Mouse (Mus musculus) forebrain, embryonic 16.5 days (tissue): Measurements from ENCODE around the gene Prss30. TPM values are rescaled to one million over a fixed set of nuclear protein-coding genes. Genes with fewer than 3 reads are reported as not detected.
"Not testable (repeated sequence)": the region's sequence is repeated elsewhere in the genome, so short reads cannot be mapped to it uniquely, and the experiment has no call there.

Experiments
- ATAC-seq: fragments of 200-750 bp; cut with Nextera tagmentation; 2 replicates; pipeline ENCODE4 v1.8.0; 2017; ENCODE audit warnings: mild to moderate bottlenecking, moderate library complexity
- H3K27ac ChIP-seq: fragments of 300-500 bp; sonication (generic); 2 replicates; pipeline ENCODE4 v1.5.1; 2014; ENCODE audit warnings: low read length, control low read depth
- H3K27me3 ChIP-seq: fragments of 300-500 bp; sonication (generic); replicated peaks from 2 replicates; pipeline ENCODE4 v1.6.1; 2014; ENCODE audit warnings: low read length; ENCODE audit not compliant: control insufficient read depth, insufficient read depth
- H3K36me3 ChIP-seq: fragments of 300-500 bp; sonication (generic); 2 replicates; pipeline ENCODE4 v1.6.1; 2014; ENCODE audit not compliant: control insufficient read depth, insufficient read depth
- H3K4me1 ChIP-seq: fragments of 300-500 bp; sonication (generic); replicated peaks from 2 replicates; pipeline ENCODE4 v1.6.1; 2014; ENCODE audit warnings: low read length; ENCODE audit not compliant: control insufficient read depth, insufficient read depth
- H3K4me2 ChIP-seq: fragments of 300-500 bp; sonication (generic); 2 replicates; pipeline ENCODE4 v1.6.1; 2014; ENCODE audit warnings: mild to moderate bottlenecking, low read length, control low read depth
- H3K4me3 ChIP-seq: fragments of 300-500 bp; sonication (generic); replicated peaks from 2 replicates; pipeline ENCODE4 v1.5.1; 2014; ENCODE audit warnings: mild to moderate bottlenecking, low read length, control low read depth
- H3K9ac ChIP-seq: fragments of 300-500 bp; sonication (generic); replicated peaks from 2 replicates; pipeline ENCODE4 v1.6.1; 2014; ENCODE audit warnings: low read depth, low read length, control low read depth
- H3K9me3 ChIP-seq: fragments of 300-500 bp; sonication (generic); 2 replicates; pipeline ENCODE4 v1.6.1; 2016; ENCODE audit warnings: low read length; ENCODE audit not compliant: control insufficient read depth
- WGBS: fragments of 180-500 bp; shearing (Covaris S2); extraction: QIAGEN DNeasy Blood & Tissue Kit; methylation state at CpG from one replicate; pipeline ENCODE4 v1.1.7; 2014; 5-methylcytosine and 5-hydroxymethylcytosine counted together
- polyA plus RNA-seq: library from polyadenylated mRNA; unstranded; fragments of >200 nt; fragmentation: Nextera tagmentation; extraction: Ambion mirVana; gene quantifications from 2 replicates; pipeline ENCODE4 v1.2.1, GENCODE M21; 2015

Prss30 gene
- polyA plus RNA-seq, 1 experiment from 2014 or later = 0.28 TPM

GRCm38 (mm10) chr17:23968780-23969179 lies 11.6 kb downstream of the Prss30 start:
- no peak for ATAC-seq
- Histone ChIP-seq H3K9ac (no peak overlapping the region), H3K4me3 (no peak overlapping the region), H3K36me3 (no peaks in the 10 kb centered on the region), H3K9me3 (no peaks in the 10 kb centered on the region), H3K4me1 (peaks cover 3% of the 10 kb centered on the region; the same call in 1 of the 2 replicates), H3K27ac (no peak overlapping the region), H3K4me2 (no peak overlapping the region), H3K27me3 (no peaks in the 10 kb centered on the region)
- WGBS = 56% methylated on average over 2 of the region's 2 CpGs

- no peak for ATAC-seq
- H3K9ac ChIP-seq = no peak overlapping the region
- no peak overlapping the region for H3K4me2 ChIP-seq
- no peak overlapping the region for H3K4me3 ChIP-seq
- H3K27me3 ChIP-seq = no peaks in the 10 kb centered on the region; the same call in 1 of the 2 replicates
- no peaks in the 10 kb centered on the region for H3K9me3 ChIP-seq
- no peak overlapping the region for H3K27ac ChIP-seq
- no peaks in the 10 kb centered on the region for H3K36me3 ChIP-seq
- 85% methylated on average over 10 of the region's 10 CpGs for WGBS
- peaks cover 3% of the 10 kb centered on the region; the same call in 1 of the 2 replicates for H3K4me1 ChIP-seq
These were observed 13.5 kb downstream of the Prss30 start for GRCm38 (mm10) chr17:23966658-23967401.

GRCm38 (mm10) chr17:23965805-23966425 lies 14.5 kb downstream of the Prss30 start:
- Histone ChIP-seq H3K4me2 (no peak overlapping the region), H3K36me3 (no peaks in the 10 kb centered on the region), H3K27ac (no peak overlapping the region), H3K4me3 (no peak overlapping the region), H3K9ac (no peak overlapping the region), H3K4me1 (peaks cover 3% of the 10 kb centered on the region; the same call in 1 of the 2 replicates), H3K9me3 (no peaks in the 10 kb centered on the region), H3K27me3 (no peaks in the 10 kb centered on the region; the same call in 1 of the 2 replicates)
- WGBS = 30% methylated on average over 6 of the region's 6 CpGs
- no peak for ATAC-seq

GRCm38 (mm10) chr17:23961573-23962122 lies 18.7 kb downstream of the Prss30 start:
- H3K27me3 ChIP-seq = no peaks in the 10 kb centered on the region; the same call in 1 of the 2 replicates
- no peak overlapping the region for H3K4me2 ChIP-seq
- no peak overlapping the region for H3K4me3 ChIP-seq
- H3K27ac ChIP-seq = no peak overlapping the region
- no peaks in the 10 kb centered on the region for H3K9me3 ChIP-seq
- ATAC-seq = no peak
- 26% methylated on average over 4 of the region's 4 CpGs for WGBS
- peaks cover 3% of the 10 kb centered on the region; the same call in 1 of the 2 replicates for H3K4me1 ChIP-seq
- H3K36me3 ChIP-seq = no peaks in the 10 kb centered on the region
- H3K9ac ChIP-seq = no peak overlapping the region

GRCm38 (mm10) chr17:23960084-23960738 lies 20.2 kb downstream of the Prss30 start:
- peak; percentile 94 for ATAC-seq
- Histone ChIP-seq H3K36me3 (no peaks in the 10 kb centered on the region), H3K4me2 (no peak overlapping the region), H3K4me1 (no peaks in the 10 kb centered on the region), H3K9ac (no peak overlapping the region), H3K9me3 (no peaks in the 10 kb centered on the region), H3K27ac (no peak overlapping the region), H3K4me3 (no peak overlapping the region), H3K27me3 (no peaks in the 10 kb centered on the region; the same call in 1 of the 2 replicates)
- 33% methylated on average over 3 of the region's 3 CpGs for WGBS

- 71% methylated on average over 5 of the region's 5 CpGs for WGBS
- no peak within 1 kb of the TSS for H3K27ac ChIP-seq
These were observed 25.2 kb downstream of the Prss30 start, which contains the start of gene Sbpl for GRCm38 (mm10) chr17:23955174-23955573. Gene Sbpl (minus strand): TSS chr17:23955274.

GRCm38 (mm10) chr17:23950828-23951227 lies 29.5 kb downstream of the Prss30 start:
- not testable (repeated sequence) for H3K36me3 ChIP-seq, H3K4me3 ChIP-seq, ATAC-seq, H3K4me1 ChIP-seq, H3K27ac ChIP-seq, H3K27me3 ChIP-seq, H3K9ac ChIP-seq, H3K9me3 ChIP-seq, H3K4me2 ChIP-seq
- 79% methylated on average over 4 of the region's 4 CpGs for WGBS

More at GRCm38 (mm10) chr17:23955174-23955573, 25.2 kb downstream of the Prss30 start, which contains the start of gene Sbpl:
- Histone ChIP-seq H3K9me3 (no peaks in the 10 kb centered on the region), H3K4me1 (no peaks in the 10 kb centered on the region), H3K4me3 (no peak within 1 kb of the TSS), H3K4me2 (no peak within 1 kb of the TSS), H3K27me3 (no peaks in the 10 kb centered on the region), H3K36me3 (no peaks in the 10 kb centered on the region), H3K9ac (no peak within 1 kb of the TSS)
- no peak for ATAC-seq

GRCm38 (mm10) chr17:23949068-23949467 lies 31.3 kb downstream of the Prss30 start:
- ATAC-seq = no peak
- H3K36me3 ChIP-seq = no peaks in the 10 kb centered on the region
- no peak overlapping the region for H3K4me3 ChIP-seq
- no peaks in the 10 kb centered on the region for H3K4me1 ChIP-seq
- H3K9ac ChIP-seq = no peak overlapping the region
- H3K27ac ChIP-seq = no peak overlapping the region
- H3K27me3 ChIP-seq = no peaks in the 10 kb centered on the region
- no peaks in the 10 kb centered on the region for H3K9me3 ChIP-seq
- 93% methylated on average over 2 of the region's 2 CpGs for WGBS
- no peak overlapping the region for H3K4me2 ChIP-seq

- not testable (repeated sequence) for H3K4me2 ChIP-seq, H3K9me3 ChIP-seq, H3K4me3 ChIP-seq, H3K27me3 ChIP-seq, ATAC-seq, H3K4me1 ChIP-seq, H3K9ac ChIP-seq, H3K27ac ChIP-seq, H3K36me3 ChIP-seq
- WGBS = 72% methylated on average over 4 of the region's 4 CpGs
These were observed 32.9 kb downstream of the Prss30 start for GRCm38 (mm10) chr17:23947486-23947885.
